Mouse (Mus musculus) cortical plate, adult 2 months (tissue): Measurements from ENCODE around the gene Fam161b.

Source experiments
- CTCF ChIP-seq: fragments of 200-500 bp; IDR thresholded peaks from 2 replicates; pipeline ENCODE4 v1.5.1; 2011; ENCODE audit warnings: mild to moderate bottlenecking, control low read depth, low read length; ENCODE audit not compliant: insufficient read depth; ENCODE audit errors: extremely low read depth
- POLR2A ChIP-seq: fragments of 200-500 bp; IDR thresholded peaks from 2 replicates; pipeline ENCODE4 v1.6.1; 2011; ENCODE audit warnings: mild to moderate bottlenecking, low read length, control low read depth; ENCODE audit not compliant: insufficient read depth; ENCODE audit errors: extremely low read depth

GRCm38 (mm10) chr12:84400068-84400467 lies 38.4 kb upstream of the Fam161b start:
- TF ChIP-seq CTCF (no peak), POLR2A (no peak)
